Mouse (Mus musculus) erythroid progenitor cell, adult 5-6 weeks (primary cell): ENCODE data around the gene Cdk6. TPM values are rescaled to one million over a fixed set of nuclear protein-coding genes. Genes with fewer than 3 reads are reported as not detected.

Experiments
- ATAC-seq: replicated peaks from 2 replicates; pipeline ENCODE4 v1.8.0; 2016; ENCODE audit warnings: moderate number of reproducible peaks, mild to moderate bottlenecking, moderate TSS enrichment, inconsistent platforms; ENCODE audit not compliant: poor library complexity, low FRiP score, severe bottlenecking
- total RNA-seq, 2 experiments: library from RNA; stranded (forward) in 1 of 2; stranded (reverse) in 1 of 2; fragments of 150-400 nt in 1 of 2; fragments of 186-747, 209-891 nt in 1 of 2; gene quantifications; 2 replicates each; pipeline versions ENCODE4 v1.2.3 to v1.2.4; 2015 to 2017; ENCODE audit warnings: low replicate concordance in 2 of 2

Gene Cdk6
- total RNA-seq, 2 experiments from 2014 or later, result 10.4 to 26.8 TPM

DNA sequence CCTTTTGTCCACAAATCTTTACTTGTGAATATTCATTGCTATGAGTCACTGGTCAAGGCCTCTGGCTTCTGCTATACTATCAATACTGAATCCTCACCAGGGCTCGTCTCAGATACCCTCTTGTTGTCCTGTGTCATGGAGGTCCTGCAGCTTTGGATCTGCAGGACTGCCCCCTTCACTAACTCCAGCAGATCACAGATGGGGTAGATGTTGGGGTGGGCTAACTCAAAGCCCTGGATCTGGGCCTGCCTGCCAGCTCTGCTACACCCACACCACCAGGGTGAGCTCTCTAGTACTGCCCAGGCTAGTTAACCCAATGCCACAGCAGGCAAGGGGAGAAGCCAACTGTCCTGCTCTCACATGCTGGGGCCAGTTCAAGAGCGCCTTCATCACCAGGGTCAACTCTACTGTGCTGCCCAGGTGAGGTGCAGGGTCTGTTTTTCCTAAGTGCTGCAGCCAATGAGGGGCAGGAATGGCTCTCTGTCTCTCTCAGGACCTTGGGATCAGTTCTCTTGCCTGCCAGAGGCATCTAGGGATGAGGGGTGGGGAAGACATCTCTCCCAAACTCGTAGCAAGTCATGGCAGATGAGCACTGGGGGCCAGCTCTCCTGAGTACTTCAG is 195.4 kb downstream of the Cdk6 start:
- no peak for ATAC-seq

DNA sequence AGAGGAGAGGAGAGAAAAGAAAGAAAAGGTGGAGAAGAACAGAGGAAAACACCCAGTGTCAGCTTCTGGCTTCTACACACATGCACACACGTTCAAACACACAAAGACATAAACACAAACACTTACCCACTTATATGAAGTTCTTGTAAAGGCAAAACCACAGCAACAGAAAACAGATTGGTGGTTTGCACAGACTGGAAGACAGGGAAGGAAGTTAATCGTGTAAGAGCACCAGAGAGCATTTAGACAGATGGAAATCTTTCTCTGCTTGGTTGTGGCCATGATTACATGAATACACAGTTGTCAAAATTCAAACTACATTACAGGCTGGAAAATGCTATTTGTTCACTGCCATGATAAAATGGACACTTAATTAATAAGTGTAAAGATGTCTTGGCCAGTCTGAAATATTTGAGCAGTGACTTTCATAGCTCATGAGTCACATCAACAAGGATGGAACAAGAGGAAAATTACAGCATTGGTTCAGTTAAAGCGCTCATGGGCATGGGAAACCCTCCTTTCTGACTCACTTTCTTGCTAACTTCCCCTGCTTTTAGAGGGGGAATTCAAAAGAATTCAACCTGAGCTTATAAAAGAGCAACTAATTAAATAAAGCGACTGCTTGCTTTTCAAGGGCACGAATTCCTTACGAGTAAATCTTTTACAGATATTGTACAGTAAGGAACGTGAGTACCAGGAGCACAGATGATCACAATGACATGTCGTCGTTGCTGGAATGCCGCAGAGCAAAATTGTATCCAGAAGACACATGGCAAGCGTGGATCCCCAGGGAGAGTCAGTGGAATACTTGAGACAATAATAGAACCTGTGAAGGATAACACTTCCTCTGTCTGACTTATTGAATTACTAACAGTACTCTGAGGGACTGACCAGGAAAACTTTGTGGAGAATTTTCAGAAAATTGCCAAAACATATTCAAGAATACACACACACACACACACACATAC is 197.5 kb downstream of the Cdk6 start:
- ATAC-seq, result no peak

DNA sequence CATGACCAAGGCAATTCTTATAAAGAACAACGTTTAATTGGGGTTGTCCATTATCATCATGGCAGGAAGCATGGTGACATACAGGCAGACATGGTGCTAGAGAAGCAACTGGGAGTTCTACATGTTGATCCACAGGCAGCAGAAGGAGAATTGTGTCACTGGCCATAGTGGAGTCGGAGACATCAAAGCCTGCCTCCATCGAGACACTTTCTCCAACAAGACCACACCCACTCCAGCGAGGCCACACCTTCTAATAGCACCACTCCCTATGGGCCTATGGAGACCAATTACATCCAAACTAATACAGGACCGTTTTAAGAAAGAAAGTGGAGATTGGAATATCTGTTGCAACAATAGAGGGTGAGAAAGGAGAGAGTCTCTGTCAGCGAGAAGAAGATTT is 200.6 kb downstream of the Cdk6 start:
- no peak for ATAC-seq

DNA sequence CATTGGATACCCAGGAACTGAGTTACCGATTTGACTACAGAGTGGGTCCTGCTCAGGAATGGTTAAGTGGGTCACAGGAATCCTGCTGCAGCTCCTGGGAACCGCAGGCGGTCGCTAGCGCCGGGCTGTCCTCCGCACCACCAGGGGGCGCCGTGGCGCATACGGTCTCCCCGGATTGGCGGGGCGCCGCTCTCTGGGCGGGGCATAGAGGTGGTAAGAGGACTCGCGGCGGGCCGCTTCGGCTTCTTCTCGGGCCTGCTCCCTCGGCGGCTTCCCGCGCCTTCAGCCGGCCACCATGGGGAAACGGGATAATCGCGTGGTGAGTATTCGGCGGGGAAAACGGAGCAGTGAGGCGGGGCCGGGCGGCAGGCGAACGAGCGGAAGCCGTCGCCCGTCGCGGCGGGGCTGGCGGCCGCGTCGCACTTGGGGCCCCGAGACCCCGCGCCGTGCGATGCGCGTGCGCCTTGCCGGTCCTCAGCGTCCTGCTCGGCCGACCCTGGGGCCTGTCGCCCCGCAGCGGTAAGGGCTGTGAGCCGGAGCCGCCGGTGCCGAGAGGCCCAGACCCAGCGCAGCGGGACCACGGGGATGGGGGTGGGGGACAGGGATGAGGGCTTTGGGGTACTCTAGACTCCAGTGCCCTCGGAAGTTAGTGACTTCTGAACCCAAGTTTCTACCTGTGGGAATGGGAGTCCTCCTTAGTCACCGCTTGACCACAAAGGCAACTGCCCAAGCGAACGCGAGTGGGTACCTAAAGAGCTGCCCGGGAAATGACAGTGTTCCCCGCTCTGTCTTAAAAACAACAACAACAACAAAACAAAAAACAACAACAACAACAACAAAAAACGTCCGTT is 202.6 kb downstream of the Cdk6 start, which contains the start of gene Fam133b:
Gene Fam133b, plus strand, starts transcription at position 205 of the 851 bp plus-strand sequence.
- ATAC-seq, result peak; percentile 94

DNA sequence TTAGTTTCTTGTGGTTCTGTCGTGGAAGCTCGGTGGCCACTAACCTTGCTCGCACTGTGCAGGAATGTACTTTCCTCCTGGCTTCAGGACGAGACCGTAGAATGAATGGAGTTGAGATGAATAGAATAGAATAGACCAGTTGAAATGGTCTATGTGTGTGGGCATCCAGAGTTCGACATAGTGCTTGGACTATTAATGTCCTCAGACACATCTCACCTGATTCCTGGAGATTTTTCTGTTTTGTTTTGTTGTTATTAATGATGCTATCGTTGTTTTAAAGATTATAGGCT is 203.1 kb downstream of the Cdk6 start:
- 0 out of 2 replicates have a peak, but pooled peaks have one; percentile 13 for ATAC-seq

DNA sequence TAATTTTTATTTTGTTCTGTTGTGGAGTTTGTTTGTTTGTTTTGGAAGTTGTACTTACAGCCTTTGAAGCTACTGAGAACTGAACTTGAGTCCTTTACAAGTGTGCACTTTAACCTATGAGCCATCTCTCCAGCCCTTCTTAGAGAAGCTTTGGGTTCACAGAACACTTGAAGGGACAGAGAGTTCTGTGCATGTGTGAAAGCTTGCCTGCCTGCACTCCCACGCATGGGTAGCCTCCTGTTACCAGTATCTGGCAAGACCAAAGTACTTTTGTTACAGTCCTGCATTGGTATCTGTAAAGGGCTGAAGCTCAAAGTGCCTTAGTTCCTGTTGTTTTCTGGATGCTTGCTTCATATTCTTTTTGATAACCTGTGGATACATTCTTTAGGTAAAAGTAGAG is 204.9 kb downstream of the Cdk6 start:
- no peak for ATAC-seq

DNA sequence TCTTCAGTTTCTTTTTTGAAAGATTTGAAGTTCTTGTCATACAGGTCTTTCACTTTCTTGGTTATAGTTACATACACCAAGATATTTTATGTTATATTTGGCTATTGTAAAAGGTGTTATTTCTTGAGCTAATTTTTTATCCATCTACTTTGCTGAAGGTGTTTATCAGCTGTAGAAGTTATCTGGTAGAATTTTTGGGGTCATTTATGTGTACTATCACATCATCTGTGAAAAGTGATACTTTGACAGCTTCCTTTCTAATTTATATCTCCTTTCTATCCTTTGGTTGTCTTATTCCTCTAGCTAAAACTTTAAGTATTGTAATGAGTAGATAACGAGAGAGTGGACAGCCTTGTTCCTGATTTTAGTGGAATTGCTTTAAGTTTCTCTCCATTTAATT is 210.2 kb downstream of the Cdk6 start:
- ATAC-seq, result no peak

DNA sequence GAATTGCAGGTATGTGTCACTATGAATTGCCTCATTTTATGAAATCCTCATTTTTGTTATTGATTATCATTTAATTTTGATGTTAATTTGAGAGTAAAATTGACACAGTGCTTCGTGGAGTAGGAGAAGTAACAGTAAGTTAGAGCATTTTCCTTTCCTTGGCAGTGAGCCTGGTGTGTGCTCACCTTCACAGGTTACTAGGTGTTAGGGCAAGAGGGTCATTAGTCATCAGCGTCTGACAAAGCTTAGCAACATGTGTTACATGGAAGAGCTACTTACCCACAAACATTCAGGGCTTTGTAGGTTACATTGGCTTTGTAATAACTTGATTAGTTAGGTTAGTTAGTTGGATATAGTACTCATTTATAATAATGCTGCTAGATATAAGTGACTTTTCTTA is 212.9 kb downstream of the Cdk6 start:
- ATAC-seq, result no peak

DNA sequence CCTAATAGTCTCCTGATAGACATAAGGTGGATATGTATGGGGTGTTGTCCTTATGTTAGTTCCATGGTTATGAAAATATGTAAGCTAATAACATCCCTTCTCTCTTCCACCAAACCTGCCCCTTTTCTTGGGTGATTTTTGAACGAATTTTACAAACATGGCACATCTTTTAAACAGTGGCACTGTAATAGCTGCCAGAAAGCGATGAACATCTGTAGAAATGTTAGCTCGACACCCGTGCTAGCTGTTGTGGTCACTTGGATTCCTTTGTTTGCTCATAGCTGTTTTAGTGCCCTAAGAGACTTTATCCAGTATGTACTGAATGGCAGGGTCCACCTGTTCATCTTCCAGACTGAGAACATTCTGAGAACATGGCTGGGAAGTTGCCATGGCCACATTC is 230.0 kb downstream of the Cdk6 start, which contains the start of gene 1700109H08Rik:
Gene 1700109H08Rik, plus strand, starts transcription at position 301 of the 400 bp plus-strand sequence.
- no peak for ATAC-seq

DNA sequence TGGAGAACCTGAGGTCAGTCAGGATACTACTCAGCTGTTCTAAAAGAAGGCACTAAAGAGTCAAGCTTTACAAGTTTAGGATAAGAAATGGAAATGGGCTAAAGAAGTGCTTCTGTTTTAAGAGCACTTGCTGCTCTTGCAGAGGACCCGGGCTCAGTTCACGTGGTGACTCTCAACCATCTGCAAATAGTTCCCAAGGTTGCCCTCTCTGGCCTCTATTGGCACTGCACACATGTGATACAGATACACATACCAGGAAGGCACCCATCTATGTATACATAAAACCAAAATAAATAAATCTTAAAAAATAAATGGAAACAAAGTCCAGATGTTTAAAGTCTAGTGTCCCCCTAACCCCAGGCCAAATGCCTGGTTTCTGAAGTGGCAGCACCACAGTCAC is 233.5 kb downstream of the Cdk6 start:
- no peak for ATAC-seq

DNA sequence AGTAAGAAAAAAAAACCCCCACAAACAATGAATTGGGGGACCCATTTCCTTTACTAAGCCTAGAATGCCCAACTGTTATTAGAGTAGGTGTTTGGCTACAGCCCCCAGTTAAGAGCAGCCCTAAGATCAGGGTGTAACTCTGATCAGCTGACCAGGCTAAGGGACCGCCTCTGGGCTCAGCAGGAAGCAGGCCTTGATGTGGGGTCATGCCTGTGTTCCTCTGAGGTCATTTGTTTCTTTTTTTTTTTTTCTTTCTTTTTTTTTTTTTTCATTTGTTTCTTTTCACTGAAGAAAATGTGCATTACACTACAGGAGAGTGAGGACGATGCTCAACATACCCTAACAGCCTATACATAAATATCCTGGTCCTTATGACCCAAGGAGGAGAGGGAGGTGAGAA is 236.7 kb downstream of the Cdk6 start:
- ATAC-seq, result no peak

DNA sequence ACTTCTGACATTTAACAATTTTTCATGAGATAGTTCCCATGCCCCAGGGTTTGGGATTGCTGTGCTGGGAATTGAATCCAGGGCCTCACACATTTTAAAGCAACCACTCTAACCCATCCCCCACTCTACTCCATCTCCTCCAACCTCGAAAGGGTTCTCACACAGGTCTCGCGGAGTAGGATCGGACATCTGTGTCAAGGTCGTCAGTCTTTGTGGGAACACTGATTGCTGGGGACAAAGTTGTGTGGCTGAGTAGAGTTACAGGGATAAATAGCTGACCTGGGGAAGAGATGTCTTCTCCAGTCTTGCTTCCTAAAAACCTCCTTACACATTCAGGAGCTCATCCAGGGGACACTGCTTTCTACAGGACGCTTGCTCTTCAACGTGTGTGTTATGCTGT is 237.8 kb downstream of the Cdk6 start:
- no peak for ATAC-seq

Other genes with a start within 250 kb of the Cdk6 start
- gene Fam133b, start 202.3 kb downstream of the Cdk6 start, total RNA-seq (2015; ENCODE audit: low replicate concordance), result 57.0 and 58.4 TPM in 2 replicates
- gene Fam133b, start 202.3 kb downstream of the Cdk6 start, total RNA-seq (2017; ENCODE audit: low replicate concordance), result 102 and 153 TPM in 2 replicates
- gene 1700109H08Rik, start 230.1 kb downstream of the Cdk6 start, total RNA-seq (2015; ENCODE audit: low replicate concordance), result 32.4 and 38.6 TPM in 2 replicates
- gene 1700109H08Rik, start 230.1 kb downstream of the Cdk6 start, total RNA-seq (2017; ENCODE audit: low replicate concordance), result 6.7 and 30.4 TPM in 2 replicates